Mouse (Mus musculus) midbrain, embryonic 10.5 days (tissue): ENCODE measurements around the gene Map3k14. TPM values are rescaled to one million over a fixed set of nuclear protein-coding genes. Genes with fewer than 3 reads are reported as not detected.

ENCODE experiments used
- DNase-seq: peaks from one replicate; pipeline ENCODE4 v3.0.0-alpha.2; 2017; ENCODE audit warnings: low spot score
- H3K27ac ChIP-seq: fragments of 300-500 bp; sonication (generic); replicated peaks from 2 replicates; pipeline ENCODE4 v1.5.1; 2016; ENCODE audit warnings: mild to moderate bottlenecking
- H3K27me3 ChIP-seq: fragments of 300-500 bp; sonication (generic); 2 replicates; pipeline ENCODE4 v1.6.1; 2016; ENCODE audit warnings: low read depth, mild to moderate bottlenecking; ENCODE audit not compliant: poor library complexity, severe bottlenecking
- H3K36me3 ChIP-seq: fragments of 300-500 bp; sonication (generic); 2 replicates; pipeline ENCODE4 v1.6.1; 2016; ENCODE audit warnings: mild to moderate bottlenecking, moderate library complexity
- H3K4me1 ChIP-seq: fragments of 300-500 bp; sonication (generic); 2 replicates; pipeline ENCODE4 v1.6.1; 2016
- H3K4me3 ChIP-seq: fragments of 300-500 bp; sonication (generic); 2 replicates; pipeline ENCODE4 v1.5.1; 2016; ENCODE audit warnings: mild to moderate bottlenecking, moderate library complexity
- H3K9me3 ChIP-seq: fragments of 300-500 bp; sonication (generic); replicated peaks from 2 replicates; pipeline ENCODE4 v1.6.1; 2016; ENCODE audit warnings: mild to moderate bottlenecking
- WGBS: fragments of 180-500 bp; shearing (Covaris S2); methylation state at CpG from one replicate; pipeline ENCODE4 v1.1.7; 2016; 5-methylcytosine and 5-hydroxymethylcytosine counted together
- polyA plus RNA-seq: library from polyadenylated mRNA; unstranded; fragments of >200 nt; fragmentation: Nextera tagmentation; extraction: Ambion mirVana; gene quantifications from 2 replicates; pipeline ENCODE4 v1.2.1, GENCODE M21; 2016

Map3k14 gene
- polyA plus RNA-seq, 1 experiment from 2014 or later = 4.4 TPM

DNA sequence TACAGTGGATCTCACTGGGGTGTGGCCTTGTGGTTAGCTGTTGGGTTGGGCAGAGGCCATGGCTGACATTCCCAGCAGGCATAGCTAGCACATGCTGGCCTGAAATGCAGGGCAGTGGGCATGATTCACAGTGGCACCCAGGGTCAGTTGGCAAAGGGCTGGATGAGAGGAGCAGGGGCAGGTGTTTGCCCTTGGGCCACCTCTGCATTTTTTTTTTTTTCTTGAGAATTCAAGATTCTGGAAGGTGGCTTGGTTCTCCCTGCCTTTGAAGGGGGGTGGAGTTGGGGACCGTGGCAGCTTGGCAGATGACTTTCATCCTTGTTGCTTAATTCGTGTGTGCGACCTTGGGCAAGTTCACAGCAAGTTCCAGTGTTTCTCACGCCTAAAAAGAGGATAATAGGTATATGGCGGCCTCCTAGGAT lies 92.8 kb downstream of the Map3k14 start:
- H3K27me3 ChIP-seq = peaks cover 62% of the 10 kb centered on the region
- no peaks in the 10 kb centered on the region for H3K36me3 ChIP-seq
- peaks cover 19% of the 10 kb centered on the region for H3K4me1 ChIP-seq
- DNase-seq = no peak
- no peak overlapping the region for H3K27ac ChIP-seq
- no peaks in the 10 kb centered on the region for H3K9me3 ChIP-seq
- WGBS = 81% methylated on average over 5 of the region's 5 CpGs
- H3K4me3 ChIP-seq = no peak overlapping the region

DNA sequence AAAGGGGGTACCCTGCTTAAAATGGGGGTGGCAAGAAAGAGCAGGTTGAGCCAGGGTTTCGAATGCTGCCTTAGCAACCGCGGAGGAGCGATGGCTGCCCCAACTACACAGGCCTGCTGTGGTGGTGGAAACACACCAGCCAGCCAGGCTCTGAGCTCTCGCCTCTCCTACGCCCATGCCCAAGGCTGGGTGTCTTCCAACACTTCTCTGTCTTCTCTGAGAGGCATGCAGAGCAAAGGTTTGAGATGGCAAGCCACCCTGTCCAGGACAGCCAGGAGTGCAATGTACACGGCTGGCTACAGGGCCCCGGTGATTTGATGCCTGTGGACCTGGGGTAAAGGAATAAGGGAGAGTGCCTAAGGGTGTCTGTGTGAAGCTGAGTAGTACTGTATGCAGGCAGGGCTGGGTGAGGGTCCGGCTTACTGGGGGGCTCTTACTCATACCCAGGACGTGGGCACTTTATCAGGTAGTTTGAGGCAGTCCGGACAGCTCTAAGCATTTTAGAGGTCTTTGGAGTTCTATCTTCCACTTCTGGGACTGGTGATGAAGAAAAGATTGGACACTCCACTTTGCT lies 93.4 kb downstream of the Map3k14 start:
- no peaks in the 10 kb centered on the region for H3K36me3 ChIP-seq
- no peak overlapping the region for H3K4me3 ChIP-seq
- no peak for DNase-seq
- H3K27me3 ChIP-seq = peaks cover 68% of the 10 kb centered on the region
- no peaks in the 10 kb centered on the region for H3K9me3 ChIP-seq
- peaks cover 19% of the 10 kb centered on the region for H3K4me1 ChIP-seq
- H3K27ac ChIP-seq = no peak overlapping the region
- 90% methylated on average over 11 of the region's 11 CpGs for WGBS

DNA sequence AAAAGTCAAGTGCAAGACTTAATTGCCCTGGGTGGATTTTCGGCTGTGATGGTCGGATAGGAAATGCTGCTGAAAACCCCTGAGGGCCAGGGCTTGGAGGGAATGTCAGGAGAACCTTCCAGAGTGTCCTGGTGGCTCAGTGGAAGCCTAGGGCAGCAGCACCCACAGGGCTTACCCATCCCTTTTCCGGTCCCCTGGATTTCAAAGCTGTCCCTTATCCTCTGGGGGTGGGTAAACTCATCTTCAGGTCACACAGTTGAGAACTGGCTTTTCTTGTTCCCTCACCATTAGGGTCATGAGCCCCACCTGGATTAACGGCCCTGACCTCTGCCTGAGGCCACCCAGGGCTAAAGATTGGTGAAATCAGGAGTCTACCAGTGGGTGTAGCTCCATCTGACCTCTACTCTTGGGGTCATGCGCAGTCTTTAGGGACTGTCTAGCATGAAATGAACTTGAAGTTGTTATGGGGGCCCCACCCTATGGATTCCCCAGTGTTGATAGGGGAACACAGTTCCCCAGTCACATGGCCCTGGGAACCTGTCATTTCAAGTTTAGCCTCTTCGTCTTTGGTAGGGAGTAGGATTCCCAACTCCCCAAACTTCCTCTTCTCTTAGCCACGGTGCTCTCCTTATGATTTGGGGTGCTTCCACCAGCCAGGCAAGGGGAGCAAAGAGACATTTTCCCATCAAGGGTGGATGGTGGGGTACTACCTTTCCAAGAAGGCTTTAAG lies 94.1 kb downstream of the Map3k14 start:
- Histone ChIP-seq H3K4me3 (no peak overlapping the region), H3K27ac (no peak overlapping the region), H3K9me3 (no peaks in the 10 kb centered on the region), H3K27me3 (peaks cover 69% of the 10 kb centered on the region), H3K4me1 (peaks cover 19% of the 10 kb centered on the region), H3K36me3 (no peaks in the 10 kb centered on the region)
- 86% methylated on average over 7 of the region's 7 CpGs for WGBS
- no peak for DNase-seq

DNA sequence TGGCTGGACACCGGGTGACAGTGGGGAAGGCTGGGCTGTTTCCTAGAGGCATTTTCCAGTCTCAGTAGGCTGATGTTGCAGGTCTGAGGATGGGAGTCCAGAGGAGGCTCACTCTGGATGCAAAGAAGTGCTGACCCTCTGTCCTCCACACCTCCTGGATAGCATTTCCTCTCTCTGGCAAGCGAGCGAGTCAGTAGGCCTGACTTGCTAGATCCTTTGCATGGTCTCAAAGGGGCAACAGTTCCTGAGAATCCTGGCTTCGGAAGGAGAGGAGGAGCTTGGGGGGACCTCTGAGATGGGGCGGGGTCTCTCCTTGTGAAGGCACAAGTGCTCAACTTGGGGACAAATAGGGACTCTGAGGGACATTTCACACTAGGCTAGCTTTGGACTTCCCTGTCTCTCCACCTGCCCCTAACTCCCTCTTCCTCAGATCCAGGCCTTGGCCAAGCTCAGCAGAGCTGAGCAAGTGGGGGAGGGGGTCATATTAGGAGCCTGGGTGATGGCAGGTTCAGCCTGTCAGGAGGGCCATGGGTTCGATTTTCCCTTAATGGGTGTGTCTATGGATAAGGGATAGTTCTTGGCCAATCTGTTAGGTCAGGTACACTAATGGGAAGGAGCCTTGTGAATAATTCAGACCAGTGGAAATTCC lies 94.8 kb downstream of the Map3k14 start:
- WGBS = 68% methylated on average over 6 of the region's 6 CpGs
- Histone ChIP-seq H3K9me3 (no peaks in the 10 kb centered on the region), H3K36me3 (no peaks in the 10 kb centered on the region), H3K4me3 (no peak overlapping the region), H3K4me1 (peaks cover 19% of the 10 kb centered on the region), H3K27ac (no peak overlapping the region), H3K27me3 (peaks cover 64% of the 10 kb centered on the region)
- DNase-seq = no peak

DNA sequence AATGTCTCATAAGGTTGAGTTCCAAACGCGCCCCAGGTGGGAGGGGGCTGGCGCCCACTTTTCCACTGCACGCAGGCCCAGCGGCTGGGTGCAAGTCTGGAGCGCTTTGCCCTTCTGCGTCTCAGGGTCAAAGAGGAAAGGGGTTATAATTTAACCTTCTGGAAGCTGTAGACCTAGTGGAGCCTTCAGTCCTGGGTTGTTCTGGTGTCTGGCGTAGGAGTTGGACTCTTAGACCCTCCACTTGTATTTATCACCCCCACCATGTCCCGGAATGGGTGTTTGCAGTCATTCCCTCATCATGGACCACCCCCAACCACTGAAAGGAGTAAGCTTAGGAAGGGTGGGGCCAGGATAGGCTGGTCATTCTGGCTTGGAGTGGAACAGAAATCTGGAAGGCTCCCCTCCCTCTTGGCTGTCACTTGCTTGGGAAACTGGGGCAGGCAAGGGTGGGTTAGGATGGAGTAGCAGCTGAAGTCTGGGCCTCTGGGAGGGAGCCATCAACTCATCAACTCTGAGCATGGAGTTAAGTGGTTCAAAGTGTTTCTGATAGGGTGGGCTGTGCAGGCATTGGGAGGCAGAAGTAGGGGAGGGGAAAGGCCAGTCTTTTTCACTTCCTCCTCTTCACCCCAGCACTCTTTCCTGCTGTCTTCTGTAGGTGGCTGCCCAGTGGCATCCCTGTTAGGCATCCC lies 95.4 kb downstream of the Map3k14 start:
- WGBS = 53% methylated on average over 9 of the region's 9 CpGs
- peak overlapping the region; percentile 77 for H3K4me3 ChIP-seq

DNA sequence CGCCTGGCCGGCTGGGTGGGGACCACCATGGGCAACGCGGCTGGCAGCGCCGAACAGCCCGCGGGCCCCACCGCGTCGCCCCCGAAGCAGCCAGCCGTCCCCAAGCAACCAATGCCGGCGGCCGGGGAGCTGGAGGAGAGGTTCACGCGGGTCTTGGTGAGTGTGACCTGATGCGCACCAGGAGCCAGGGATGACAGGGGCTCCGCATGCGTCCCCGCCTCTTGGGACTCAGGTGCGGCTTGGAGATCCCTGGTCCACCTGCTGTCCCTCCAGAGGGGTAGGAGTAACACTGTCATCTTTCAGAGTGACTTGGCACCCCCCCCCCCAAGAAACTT lies 96.0 kb downstream of the Map3k14 start:
- H3K27me3 ChIP-seq = peaks cover 64% of the 10 kb centered on the region
- WGBS = 5% methylated on average over 23 of the region's 23 CpGs
- no peaks in the 10 kb centered on the region for H3K9me3 ChIP-seq
- peak overlapping the region; percentile 77 for H3K4me3 ChIP-seq
- peak overlapping the region; percentile 72 for H3K27ac ChIP-seq
- peaks cover 19% of the 10 kb centered on the region for H3K4me1 ChIP-seq
- H3K36me3 ChIP-seq = no peaks in the 10 kb centered on the region
- peak; percentile 32 for DNase-seq

More for the DNA sequence above, 95.4 kb downstream of the Map3k14 start:
- Histone ChIP-seq H3K27me3 (peaks cover 64% of the 10 kb centered on the region), H3K36me3 (no peaks in the 10 kb centered on the region), H3K9me3 (no peaks in the 10 kb centered on the region), H3K27ac (no peak overlapping the region), H3K4me1 (peaks cover 19% of the 10 kb centered on the region)
- DNase-seq = no peak

DNA sequence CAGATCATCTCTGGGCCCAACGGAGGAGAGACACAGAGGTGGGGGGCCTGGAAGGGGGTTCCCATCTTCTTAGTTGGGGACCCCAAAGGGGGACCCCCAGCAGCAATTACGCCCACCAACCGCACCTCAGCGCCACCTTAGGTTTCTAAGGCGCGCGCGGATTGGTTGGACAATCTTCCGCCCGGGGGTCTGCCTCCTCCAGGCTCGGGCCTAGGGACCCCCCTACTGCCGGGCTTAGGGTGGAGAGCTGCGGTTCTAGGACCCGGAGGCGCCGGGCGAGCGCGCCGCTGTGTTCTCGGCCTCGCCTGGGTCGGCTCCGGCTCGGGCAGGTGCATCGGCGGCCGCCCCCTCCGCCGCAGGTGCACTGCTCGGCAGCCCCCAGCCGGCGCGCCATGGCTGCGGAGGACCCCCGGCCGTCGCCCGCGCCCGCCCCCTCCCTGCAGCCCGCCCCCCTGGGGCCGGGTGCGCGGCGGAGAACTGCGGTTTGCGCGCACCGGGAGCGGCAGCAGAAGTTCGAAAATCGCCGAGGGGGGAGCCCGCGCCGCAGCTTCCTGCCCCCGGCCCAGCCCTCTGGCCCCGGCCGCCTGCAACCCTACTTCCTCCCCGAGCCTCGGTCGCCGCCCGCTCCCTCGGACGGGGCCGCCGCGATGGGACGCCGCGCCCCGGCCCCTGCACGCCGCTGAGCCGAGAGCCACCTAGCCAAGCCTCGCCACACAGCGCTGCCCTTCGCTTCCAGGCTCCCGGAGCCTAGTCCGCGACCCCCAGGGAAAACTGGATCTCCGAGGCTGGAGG lies 96.6 kb downstream of the Map3k14 start, which contains the start of gene Fmnl1:
Gene Fmnl1 (plus strand): TSS at position 614 of the 792 bp plus-strand sequence.
- Histone ChIP-seq H3K36me3 (no peaks in the 10 kb centered on the region), H3K27ac (peak within 1 kb of the TSS; percentile 72), H3K9me3 (no peaks in the 10 kb centered on the region), H3K4me3 (peak within 1 kb of the TSS; percentile 77), H3K4me1 (peaks cover 19% of the 10 kb centered on the region), H3K27me3 (peaks cover 64% of the 10 kb centered on the region)
- DNase-seq = peak; percentile 37
- WGBS = 1% methylated on average over 84 of the region's 84 CpGs

DNA sequence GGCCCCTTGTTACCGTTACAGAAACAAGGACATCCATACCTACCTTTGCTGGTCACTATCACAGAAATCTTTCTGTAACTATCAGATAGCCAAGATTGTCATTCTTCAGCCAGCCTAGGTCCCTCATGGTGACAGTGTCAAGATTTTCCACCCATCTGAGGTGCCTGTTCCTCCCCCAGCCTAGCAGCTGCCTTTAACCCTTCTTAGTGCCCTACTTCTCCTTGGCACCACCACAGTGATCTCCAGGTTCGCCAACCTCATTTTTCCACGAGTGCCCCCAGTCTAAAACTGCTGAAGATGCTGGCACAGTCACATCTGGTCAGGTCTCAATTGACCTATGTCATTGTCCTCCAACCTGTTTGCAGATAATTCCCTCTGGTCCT lies 97.2 kb downstream of the Map3k14 start:
- H3K4me1 ChIP-seq = peaks cover 19% of the 10 kb centered on the region
- DNase-seq = no peak
- no peaks in the 10 kb centered on the region for H3K9me3 ChIP-seq
- H3K4me3 ChIP-seq = peak overlapping the region; percentile 77
- 63% methylated on average over 3 of the region's 3 CpGs for WGBS
- no peak overlapping the region for H3K27ac ChIP-seq
- H3K36me3 ChIP-seq = no peaks in the 10 kb centered on the region
- peaks cover 63% of the 10 kb centered on the region for H3K27me3 ChIP-seq

Other genes starting within 250 kb of the Map3k14 start
- 57.3 and 61.8 TPM in 2 replicates for gene Nmt1, start 239.3 kb downstream of the Map3k14 start, polyA plus RNA-seq
- gene Dcakd, start 239.1 kb downstream of the Map3k14 start, polyA plus RNA-seq = 265 and 287 TPM in 2 replicates
- 1.4 TPM in 2 replicates for gene Plcd3, start 165.8 kb downstream of the Map3k14 start, polyA plus RNA-seq
- gene Acbd4, start 165.8 kb downstream of the Map3k14 start, polyA plus RNA-seq = 10.7 and 12.5 TPM in 2 replicates
- 2.3 and 2.7 TPM in 2 replicates for gene Hexim1, start 151.2 kb downstream of the Map3k14 start, polyA plus RNA-seq
- gene Hexim2, start 135.0 kb downstream of the Map3k14 start, polyA plus RNA-seq = 7.8 and 8.2 TPM in 2 replicates
- 1.1 and 1.2 TPM in 2 replicates for gene Fmnl1, start 96.4 kb downstream of the Map3k14 start, polyA plus RNA-seq
- 0.10 and 0.11 TPM in 2 replicates for gene 1700023F06Rik, start 58.9 kb downstream of the Map3k14 start, polyA plus RNA-seq
- gene Spata32, start 49.0 kb downstream of the Map3k14 start, polyA plus RNA-seq = not detected in 2 replicates
- gene Arhgap27, start 96.2 kb upstream of the Map3k14 start, polyA plus RNA-seq = 3.8 and 4.1 TPM in 2 replicates
- gene Plekhm1, start 145.2 kb upstream of the Map3k14 start, polyA plus RNA-seq = 8.0 and 8.5 TPM in 2 replicates
- not detected in 2 replicates for gene Lrrc37a, start 237.1 kb upstream of the Map3k14 start, polyA plus RNA-seq